ENCODE assay signal across 10 mouse cellular contexts in genomic region chr2:168981448-168981847, GRCm38 (mm10). TPM values are rescaled to one million over a fixed set of nuclear protein-coding genes. Genes with fewer than 3 reads are reported as not detected.
DNase-seq lines count a peak whose midpoint lies in the region; ATAC-seq lines count a peak whose summit lies in the region.
"Had no signal": no experiment of that assay in that cellular context is flagged by ENCODE, and none has a peak within 500 bp of the region (broad histone marks: within the 10 kb centered on the region; RNA-seq: fewer than 3 reads in every experiment).

No protein-coding gene starts in this region.

- H3K9me3 ChIP-seq in heart, embryonic 11.5 days (replicated peaks; ENCODE audit: control insufficient read depth, low read length): no peaks in the 10 kb centered on the region
- H3K9me3 ChIP-seq in midbrain, embryonic 10.5 days (replicated peaks): no peaks in the 10 kb centered on the region
- no peaks in the 10 kb centered on the region for H3K9me3 ChIP-seq in midbrain, embryonic 14.5 days (ENCODE audit: control insufficient read depth, low read length)
- H3K9me3 ChIP-seq in hindbrain, embryonic 15.5 days: no peaks in the 10 kb centered on the region

- peak overlapping the region; percentile 21 for H3K4me3 ChIP-seq in heart, embryonic 11.5 days (ENCODE audit: low read depth, low read length)
- H3K4me3 ChIP-seq in midbrain, embryonic 10.5 days: peak overlapping the region; percentile 38
- H3K4me3 ChIP-seq in midbrain, embryonic 14.5 days (replicated peaks; ENCODE audit: low read depth, low read length): no peak overlapping the region
- H3K4me3 ChIP-seq in hindbrain, embryonic 15.5 days: 0 out of 2 replicates have a peak overlapping the region, but pooled peaks have one; percentile 2

- 66% methylated on average over 12 of the region's 12 CpGs for WGBS in heart, embryonic 11.5 days (ENCODE audit: insufficient replicate concordance)
- WGBS in midbrain, embryonic 10.5 days: 70% methylated on average over 12 of the region's 12 CpGs
- 77% methylated on average over 12 of the region's 12 CpGs for WGBS in midbrain, embryonic 14.5 days
- WGBS in hindbrain, embryonic 15.5 days: 66% methylated on average over 12 of the region's 12 CpGs

- H3K27me3 ChIP-seq in heart, embryonic 11.5 days (ENCODE audit: control insufficient read depth, insufficient read depth, low read length): no peaks in the 10 kb centered on the region
- H3K27me3 ChIP-seq in midbrain, embryonic 10.5 days (ENCODE audit: low read depth, poor library complexity, severe bottlenecking): no peaks in the 10 kb centered on the region
- H3K27me3 ChIP-seq in midbrain, embryonic 14.5 days (ENCODE audit: control insufficient read depth, insufficient read depth, low read length): no peaks in the 10 kb centered on the region
- H3K27me3 ChIP-seq in hindbrain, embryonic 15.5 days: no peaks in the 10 kb centered on the region
- H3K27me3 ChIP-seq in splenic B cell, adult 2 months (ENCODE audit: control insufficient read depth, insufficient read depth, low read length, poor library complexity, severe bottlenecking): no peaks in the 10 kb centered on the region

- H3K4me1 ChIP-seq in heart, embryonic 11.5 days (ENCODE audit: control insufficient read depth, insufficient read depth, low read length): peaks cover 5% of the 10 kb centered on the region; the same call in 1 of the 2 replicates
- H3K4me1 ChIP-seq in midbrain, embryonic 10.5 days: peaks cover 9% of the 10 kb centered on the region; the same call in 1 of the 2 replicates
- no peaks in the 10 kb centered on the region for H3K4me1 ChIP-seq in midbrain, embryonic 14.5 days (ENCODE audit: control insufficient read depth, insufficient read depth, low read length)
- no peaks in the 10 kb centered on the region for H3K4me1 ChIP-seq in hindbrain, embryonic 15.5 days (replicated peaks)

- no peaks in the 10 kb centered on the region for H3K36me3 ChIP-seq in heart, embryonic 11.5 days (ENCODE audit: control insufficient read depth, insufficient read depth, low read length)
- no peaks in the 10 kb centered on the region for H3K36me3 ChIP-seq in midbrain, embryonic 10.5 days
- H3K36me3 ChIP-seq in midbrain, embryonic 14.5 days (ENCODE audit: control insufficient read depth, insufficient read depth, low read length): no peaks in the 10 kb centered on the region
- no peaks in the 10 kb centered on the region for H3K36me3 ChIP-seq in hindbrain, embryonic 15.5 days
- H3K36me3 ChIP-seq in splenic B cell, adult 2 months (ENCODE audit: control insufficient read depth, insufficient read depth, low read length, poor library complexity, severe bottlenecking): no peaks in the 10 kb centered on the region

- no peak for DNase-seq in heart, adult 11 months
- no peak for DNase-seq in midbrain, embryonic 10.5 days (ENCODE audit: low spot score)
- no peak for DNase-seq in midbrain, embryonic 14.5 days
- DNase-seq in splenic B cell, adult 2 months (ENCODE audit: low read depth, low spot score): peak; percentile 6
- DNase-seq in kidney, postnatal 14 days: no peak
- DNase-seq: kidney, adult 18-20 months; thymus, adult 2 months had no signal

- no peak overlapping the region for H3K27ac ChIP-seq in heart, embryonic 11.5 days (ENCODE audit: low read depth, low read length)
- no peak overlapping the region for H3K27ac ChIP-seq in midbrain, embryonic 10.5 days (replicated peaks)
- no peak overlapping the region for H3K27ac ChIP-seq in midbrain, embryonic 14.5 days (replicated peaks; ENCODE audit: low read depth, low read length)
- H3K27ac ChIP-seq in hindbrain, embryonic 15.5 days (replicated peaks): no peak overlapping the region

- H3K4me2 ChIP-seq in heart, embryonic 11.5 days: peak overlapping the region; percentile 46
- H3K4me2 ChIP-seq in midbrain, embryonic 14.5 days (ENCODE audit: low read length): no peak overlapping the region
- H3K4me2 ChIP-seq in hindbrain, embryonic 15.5 days: peak overlapping the region; percentile 37

- no peak for ATAC-seq in heart, embryonic 11.5 days (replicated peaks; ENCODE audit: insufficient number of reproducible peaks, low FRiP score, low TSS enrichment)
- no peak for ATAC-seq in midbrain, embryonic 14.5 days (ENCODE audit: low FRiP score, low TSS enrichment)
- no peak for ATAC-seq in hindbrain, embryonic 15.5 days (ENCODE audit: low FRiP score, low read depth)
- no peak for ATAC-seq in activated CD4-positive, CD25-positive, alpha-beta regulatory T cell, adult 4 months

- H3K9ac ChIP-seq in heart, embryonic 11.5 days (ENCODE audit: low read depth, low read length): no peak overlapping the region
- H3K9ac ChIP-seq in midbrain, embryonic 14.5 days (replicated peaks; ENCODE audit: low read length): no peak overlapping the region
- H3K9ac ChIP-seq in hindbrain, embryonic 15.5 days: no peak overlapping the region

RNA-seq across cellular contexts. Expression of gene Zfp64, which starts 26.1 kb away (rescaled TPM):
- 19.2 and 23.2 TPM in 2 replicates for polyA plus RNA-seq in heart, embryonic 11.5 days (2014; fragmentation: Nextera tagmentation; extraction: Ambion mirVana)
- 37.8 and 38.0 TPM in 2 replicates for polyA plus RNA-seq in midbrain, embryonic 10.5 days (2016; fragmentation: Nextera tagmentation; extraction: Ambion mirVana)
- polyA plus RNA-seq in midbrain, embryonic 14.5 days (2014; fragmentation: Nextera tagmentation; extraction: Ambion mirVana): 43.3 and 45.9 TPM in 2 replicates
- 30.9 and 34.8 TPM in 2 replicates for polyA plus RNA-seq in hindbrain, embryonic 15.5 days (2015; fragmentation: Nextera tagmentation; extraction: Ambion mirVana)
- polyA plus RNA-seq in activated CD4-positive, CD25-positive, alpha-beta regulatory T cell, adult 4 months (2017; shearing (Covaris generic)): 10 to 100 TPM; 21.8 to 28.2 TPM
